Mouse (Mus musculus): ENCODE results near the gene Rab37.

Gene Rab37

GRCm38 (mm10) chr11:115086213-115086612, 5.0 kb upstream of the Rab37 start:
- no peak for DNase-seq (ENCODE audit: low read depth)

- DNase-seq (ENCODE audit: low read depth): peak; percentile 65
These were observed 1.4 kb upstream of the Rab37 start for GRCm38 (mm10) chr11:115089853-115090252.

GRCm38 (mm10) chr11:115092140-115092539, 909 bp downstream of the Rab37 start:
- no peak for DNase-seq (ENCODE audit: low read depth)

- DNase-seq (ENCODE audit: low read depth): no peak
These were observed 7.1 kb downstream of the Rab37 start for GRCm38 (mm10) chr11:115098203-115098932.

GRCm38 (mm10) chr11:115099241-115099840, 8.1 kb downstream of the Rab37 start:
- DNase-seq (ENCODE audit: low read depth): no peak

GRCm38 (mm10) chr11:115100032-115100621, 8.9 kb downstream of the Rab37 start:
- no peak for DNase-seq (ENCODE audit: low read depth)

- no peak for DNase-seq (ENCODE audit: low read depth)
These were observed 9.5 kb downstream of the Rab37 start for GRCm38 (mm10) chr11:115100741-115101140.

GRCm38 (mm10) chr11:115101615-115102051, 10.4 kb downstream of the Rab37 start:
- no peak for DNase-seq (ENCODE audit: low read depth)

GRCm38 (mm10) chr11:115102116-115102515, 10.9 kb downstream of the Rab37 start:
- DNase-seq (ENCODE audit: low read depth): no peak

- DNase-seq (ENCODE audit: low read depth): no peak
These were observed 12.5 kb downstream of the Rab37 start for GRCm38 (mm10) chr11:115103470-115104413.

GRCm38 (mm10) chr11:115104769-115105563, 13.7 kb downstream of the Rab37 start:
- DNase-seq (ENCODE audit: low read depth): no peak

GRCm38 (mm10) chr11:115106638-115107037, 15.4 kb downstream of the Rab37 start:
- no peak for DNase-seq (ENCODE audit: low read depth)

GRCm38 (mm10) chr11:115107403-115107916, 16.2 kb downstream of the Rab37 start:
- no peak for DNase-seq (ENCODE audit: low read depth)

GRCm38 (mm10) chr11:115108176-115108575, 16.9 kb downstream of the Rab37 start:
- DNase-seq (ENCODE audit: low read depth): no peak

- no peak for DNase-seq (ENCODE audit: low read depth)
These were observed 19.0 kb downstream of the Rab37 start for GRCm38 (mm10) chr11:115110271-115110670.

GRCm38 (mm10) chr11:115112196-115112595, 21.0 kb downstream of the Rab37 start:
- DNase-seq (ENCODE audit: low read depth): no peak

- DNase-seq (ENCODE audit: low read depth): no peak
These were observed 28.2 kb downstream of the Rab37 start for GRCm38 (mm10) chr11:115119409-115119808.

GRCm38 (mm10) chr11:115128483-115128882, 37.3 kb downstream of the Rab37 start:
- DNase-seq (ENCODE audit: low read depth): peak; percentile 32

GRCm38 (mm10) chr11:115129508-115130126, 38.4 kb downstream of the Rab37 start:
- no peak for DNase-seq (ENCODE audit: low read depth)

GRCm38 (mm10) chr11:115131768-115132381, 40.6 kb downstream of the Rab37 start:
- no peak for DNase-seq (ENCODE audit: low read depth)

Data from naive thymus-derived CD4-positive, alpha-beta T cell, adult 2 months (primary cell).